Mouse (Mus musculus) C2C12 (cell line): ENCODE data around the gene Foxj2.
A peak's percentile ranks its signal among the peaks of the same experiment; 100 is the strongest.

Experiments used
- CTCF ChIP-seq: IDR thresholded peaks from one replicate; pipeline ENCODE4 v1.5.1; 2011; ENCODE audit not compliant: control insufficient read depth, insufficient read depth, insufficient read length
- FOSL1 ChIP-seq: IDR thresholded peaks from one replicate; pipeline ENCODE4 v1.8.0; 2011; ENCODE audit warnings: mild to moderate bottlenecking, low read length; ENCODE audit not compliant: poor library complexity, insufficient read depth, severe bottlenecking
- MAX ChIP-seq: IDR thresholded peaks from one replicate; pipeline ENCODE4 v1.6.1; 2011; ENCODE audit warnings: mild to moderate bottlenecking, control low read depth
- MYOG ChIP-seq: IDR thresholded peaks from one replicate; pipeline ENCODE4 v1.6.1; 2011; ENCODE audit not compliant: control insufficient read depth, insufficient read length; ENCODE audit errors: extremely low read depth
- USF1 ChIP-seq: IDR thresholded peaks from one replicate; pipeline ENCODE4 v1.6.1; 2011; ENCODE audit warnings: low read depth, mild to moderate bottlenecking, control low read depth, moderate library complexity

- TF ChIP-seq CTCF (no peak), FOSL1 (peak; percentile 92), USF1 (no peak), MYOG (no peak), MAX (peak; percentile 66)
These were observed 50.1 kb downstream of the Foxj2 start for GRCm38 (mm10) chr6:122869846-122870245.
